Mouse (Mus musculus) ES-E14 (cell line): ENCODE measurements at regions not wholly inside any gene's neighbourhood (a gene's known extent, or its start where the extent isn't known, plus 50 kb on each side); places are given as distances from the start of the nearest gene placed in this dataset.

Experiments
- DNase-seq: peaks from one replicate; pipeline ENCODE4 v3.0.0-alpha.2; 2013; ENCODE audit warnings: low read depth, low spot score
- H3K27ac ChIP-seq: 2 replicates; pipeline ENCODE4 v1.5.1; 2012; ENCODE audit warnings: low read depth, mild to moderate bottlenecking, low read length, moderate library complexity, mixed read lengths; ENCODE audit not compliant: poor library complexity, insufficient read depth, severe bottlenecking
- H3K36me3 ChIP-seq: 2 replicates; pipeline ENCODE4 v1.6.1; 2012; ENCODE audit warnings: mild to moderate bottlenecking, low read length, moderate library complexity, mixed read lengths; ENCODE audit not compliant: control insufficient read depth, poor library complexity, insufficient read depth, severe bottlenecking
- H3K4me1 ChIP-seq, 2 experiments: fragments of 150-350 bp in 1 of 2; sonication (generic) in 1 of 2; 2 replicates each; pipeline ENCODE4 v1.6.1; 2012; ENCODE audit warnings: low read length in 2 of 2, mild to moderate bottlenecking in 1 of 2, mixed read lengths in 1 of 2; ENCODE audit not compliant: control insufficient read depth in 2 of 2, insufficient read depth in 2 of 2, poor library complexity in 1 of 2
- H3K4me3 ChIP-seq, 2 experiments: fragments of 150-350 bp in 1 of 2; sonication (generic) in 1 of 2; 2 replicates each; pipeline ENCODE4 v1.5.1; 2012; ENCODE audit warnings: low read length in 2 of 2, low read depth in 1 of 2, mild to moderate bottlenecking in 1 of 2, mixed read lengths in 1 of 2; ENCODE audit not compliant: insufficient read depth in 1 of 2, poor library complexity in 1 of 2, severe bottlenecking in 1 of 2
- H3K9ac ChIP-seq: 2 replicates; pipeline ENCODE4 v1.6.1; 2012; ENCODE audit warnings: low read depth, mild to moderate bottlenecking, low read length, mixed read lengths; ENCODE audit not compliant: poor library complexity, insufficient read depth, severe bottlenecking
- H3K9me3 ChIP-seq: fragments of 150-350 bp; sonication (generic); 2 replicates; pipeline ENCODE4 v1.6.1; 2012; ENCODE audit warnings: low read depth, mild to moderate bottlenecking, low read length; ENCODE audit not compliant: control insufficient read depth, insufficient read depth
- CHD2 ChIP-seq: IDR thresholded peaks from 2 replicates; pipeline ENCODE4 v1.6.1; 2014; ENCODE audit warnings: mild to moderate bottlenecking, low read depth, low read length, inconsistent platforms
- HCFC1 ChIP-seq: IDR thresholded peaks from 2 replicates; pipeline ENCODE4 v1.6.1; 2012; ENCODE audit warnings: low read length, inconsistent platforms, borderline replicate concordance; ENCODE audit not compliant: insufficient read depth
- MAFK ChIP-seq: IDR thresholded peaks from 2 replicates; pipeline ENCODE4 v1.6.1; 2014; ENCODE audit warnings: mild to moderate bottlenecking, low read depth, low read length, inconsistent platforms; ENCODE audit not compliant: insufficient read depth
- ZC3H11A ChIP-seq: IDR thresholded peaks from 2 replicates; pipeline ENCODE4 v1.6.1; 2012; ENCODE audit warnings: low read depth, mild to moderate bottlenecking, inconsistent platforms, low read length, borderline replicate concordance
- ZNF384 ChIP-seq: IDR thresholded peaks from 2 replicates; pipeline ENCODE4 v1.6.1; 2012; ENCODE audit warnings: low read depth, low read length, inconsistent platforms
- in situ Hi-C, 2 experiments: fragments of 600-800 bp; cut with MboI; formaldehyde crosslinking; loops; one replicate each; pipeline ENCODE4 v1.15.1; 2025; ENCODE audit warnings: low sequenced_read_pairs in 2 of 2, inconsistent platforms in 1 of 2; ENCODE audit not compliant: unreplicated experiment in 2 of 2

DNA sequence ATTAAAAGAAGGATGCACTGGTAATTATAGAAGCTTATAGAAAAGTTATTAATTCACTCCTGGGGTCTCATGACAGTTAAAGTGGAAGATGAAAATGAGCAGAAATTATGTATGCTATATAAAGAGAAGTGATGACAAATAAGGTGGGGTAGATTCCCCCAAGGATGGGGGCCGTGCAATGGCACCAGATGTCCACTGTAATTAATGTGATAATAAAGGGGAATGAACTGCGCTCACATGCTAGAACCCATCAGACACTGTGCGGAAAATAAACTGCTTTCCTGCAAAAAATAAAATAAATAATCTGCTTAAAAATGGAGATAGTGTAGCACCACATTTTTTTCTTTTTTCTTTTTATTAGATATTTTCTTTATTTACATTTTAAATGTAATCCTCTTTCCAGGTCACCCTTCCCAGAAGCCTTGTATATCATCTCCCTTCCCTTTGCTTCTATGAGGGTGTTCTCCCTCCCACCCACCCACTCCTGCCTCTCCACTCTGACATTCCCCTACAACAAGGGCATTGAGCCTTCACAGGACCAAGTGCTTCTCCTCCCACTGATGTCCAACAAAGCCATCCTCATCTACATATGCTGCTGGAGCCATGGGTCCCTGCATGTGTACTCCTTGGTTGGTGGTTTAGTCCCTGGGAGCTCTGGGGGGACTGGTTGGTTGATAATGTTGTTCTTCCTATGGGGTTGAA lies 934.0 kb upstream of the Pcdh20 start:
- Histone ChIP-seq H3K4me1 (no peaks in the 10 kb centered on the region), H3K4me3 (no peak overlapping the region), H3K27ac (no peak overlapping the region), H3K9me3 (no peaks in the 10 kb centered on the region), H3K9ac (no peak overlapping the region), H3K36me3 (no peaks in the 10 kb centered on the region)
- in situ Hi-C loops: no loop called here
- TF ChIP-seq ZNF384: no peak
- TF ChIP-seq ZC3H11A: no peak
- TF ChIP-seq HCFC1: no peak
- TF ChIP-seq CHD2: no peak
- no peak for TF ChIP-seq MAFK
- no peak for DNase-seq

DNA sequence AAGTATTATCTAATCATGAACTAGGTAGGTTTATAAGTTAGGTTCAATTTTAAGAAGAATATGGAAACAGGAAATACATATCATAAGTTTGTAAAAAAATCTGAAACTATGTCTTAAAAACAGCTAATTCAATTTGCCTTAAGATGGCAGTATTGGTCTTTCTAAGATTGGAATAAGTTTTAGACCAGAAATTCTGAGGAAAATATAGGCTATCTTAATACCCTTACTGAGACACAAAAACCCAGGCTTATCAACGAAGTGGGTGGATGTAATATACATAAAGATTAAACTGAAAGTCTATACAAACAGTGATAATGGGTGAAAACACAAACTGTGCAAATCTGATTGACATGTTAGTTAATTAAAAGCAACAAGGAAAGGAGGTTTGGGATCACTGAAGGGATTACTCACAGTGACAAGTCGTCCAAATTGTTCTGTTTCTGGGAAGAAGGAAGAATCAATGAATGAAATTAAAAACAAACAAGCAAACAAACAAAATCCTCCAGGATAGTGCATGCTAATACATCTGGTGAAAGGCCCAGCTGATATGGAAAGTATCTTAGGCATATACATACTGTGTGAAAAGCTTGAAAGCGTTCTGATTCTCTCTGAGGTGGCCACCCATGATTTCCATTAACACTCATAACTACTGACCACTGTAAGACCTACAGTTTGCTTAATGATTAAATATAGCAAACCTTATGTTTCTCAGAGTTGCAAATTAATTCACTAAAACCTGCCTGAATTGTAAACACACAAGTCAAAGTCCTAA lies 931.6 kb upstream of the Pcdh20 start:
- Histone ChIP-seq H3K4me3 (no peak overlapping the region), H3K9me3 (no peaks in the 10 kb centered on the region), H3K27ac (no peak overlapping the region), H3K36me3 (no peaks in the 10 kb centered on the region), H3K9ac (no peak overlapping the region), H3K4me1 (no peaks in the 10 kb centered on the region)
- TF ChIP-seq HCFC1: no peak
- no peak for TF ChIP-seq CHD2
- TF ChIP-seq ZNF384: no peak
- DNase-seq: no peak
- in situ Hi-C loops: no loop called here

DNA sequence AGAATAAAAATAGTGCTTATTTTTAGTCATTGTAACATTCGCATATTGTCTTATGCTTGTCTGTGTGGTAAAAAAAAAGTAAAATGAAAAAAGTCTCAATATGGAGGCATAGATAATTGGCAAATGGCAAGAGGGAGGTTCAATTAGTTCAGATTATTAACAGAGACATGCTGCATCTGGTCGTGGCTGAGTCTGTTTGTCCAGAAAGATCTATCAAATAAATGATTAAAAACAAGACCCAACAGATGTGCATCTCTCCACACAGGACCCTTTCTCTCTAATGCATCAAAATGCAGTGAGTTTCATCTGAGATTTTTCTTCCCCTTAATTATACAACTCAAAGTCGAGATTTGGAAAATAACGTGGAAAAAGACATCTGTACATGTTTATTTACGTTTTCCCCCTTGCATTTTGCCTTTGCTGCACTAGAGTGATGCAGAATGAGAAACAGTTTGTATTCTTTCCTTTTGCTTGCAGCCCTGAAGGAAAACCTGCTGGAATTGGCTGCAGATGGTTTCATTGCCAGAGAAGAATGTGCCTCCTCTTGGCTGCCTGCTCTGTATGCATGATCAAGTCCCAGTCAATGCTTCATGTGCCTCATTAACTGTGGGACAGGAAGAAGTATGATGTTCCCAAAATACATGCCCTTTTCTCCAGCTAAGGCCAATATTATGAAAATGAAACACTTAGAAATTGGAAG lies 886.0 kb upstream of the Pcdh20 start:
- Histone ChIP-seq H3K27ac (no peak overlapping the region), H3K9ac (no peak overlapping the region), H3K4me3 (no peak overlapping the region), H3K36me3 (no peaks in the 10 kb centered on the region), H3K9me3 (no peaks in the 10 kb centered on the region), H3K4me1 (no peaks in the 10 kb centered on the region)
- in situ Hi-C loops: loop anchor here in 1 of 2 experiments (10.0 kb wide), 1 partner anchor 568 kb away; no protein-coding TSS in a partner anchor
- TF ChIP-seq ZNF384 (no peak), HCFC1 (no peak), CHD2 (no peak), MAFK (no peak), ZC3H11A (no peak)
- DNase-seq: no peak

DNA sequence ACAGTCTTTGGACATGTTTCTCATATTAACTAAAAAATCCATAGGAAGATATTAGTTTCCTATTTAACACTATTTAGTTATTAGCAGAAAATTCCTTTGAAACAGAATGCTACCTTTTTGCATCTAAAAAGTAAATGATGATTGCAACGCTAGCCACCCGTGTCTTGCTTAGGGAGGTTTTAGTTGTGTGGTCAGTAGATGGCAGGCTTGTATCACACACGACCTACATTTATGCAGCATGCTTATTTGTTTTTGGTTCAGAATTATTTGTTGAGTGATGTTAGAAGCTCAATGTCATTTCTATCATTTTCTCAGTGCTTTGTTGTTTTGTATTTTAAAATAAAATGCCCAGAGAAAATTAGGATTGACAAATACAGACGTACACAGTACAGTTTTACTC lies 876.8 kb upstream of the Pcdh20 start:
- H3K27ac ChIP-seq: no peak overlapping the region
- H3K4me1 ChIP-seq: no peaks in the 10 kb centered on the region
- TF ChIP-seq ZNF384 (no peak), ZC3H11A (no peak), MAFK (no peak), CHD2 (no peak), HCFC1 (no peak)
- no peaks in the 10 kb centered on the region for H3K36me3 ChIP-seq
- in situ Hi-C loops: no loop called here
- H3K4me3 ChIP-seq: no peak overlapping the region
- no peak for DNase-seq
- no peak overlapping the region for H3K9ac ChIP-seq
- no peaks in the 10 kb centered on the region for H3K9me3 ChIP-seq
